Mouse (Mus musculus) forebrain, embryonic 12.5 days (tissue): ENCODE measurements around the gene Cdk18. TPM values are rescaled to one million over a fixed set of nuclear protein-coding genes. Genes with fewer than 3 reads are reported as not detected.
"Not testable (repeated sequence)": the region's sequence is repeated elsewhere in the genome, so short reads cannot be mapped to it uniquely, and the experiment has no call there.

Experiments
- ATAC-seq: fragments of 200-750 bp; cut with Nextera tagmentation; 2 replicates; pipeline ENCODE4 v1.8.0; 2017; ENCODE audit warnings: moderate TSS enrichment; ENCODE audit not compliant: low FRiP score
- H3K27ac ChIP-seq: fragments of 300-500 bp; sonication (generic); 2 replicates; pipeline ENCODE4 v1.5.1; 2016; ENCODE audit warnings: mild to moderate bottlenecking
- H3K27me3 ChIP-seq: fragments of 300-500 bp; sonication (generic); 2 replicates; pipeline ENCODE4 v1.6.1; 2016; ENCODE audit warnings: mild to moderate bottlenecking
- H3K36me3 ChIP-seq: fragments of 300-500 bp; sonication (generic); replicated peaks from 2 replicates; pipeline ENCODE4 v1.6.1; 2016; ENCODE audit warnings: mild to moderate bottlenecking
- H3K4me1 ChIP-seq: fragments of 300-500 bp; sonication (generic); 2 replicates; pipeline ENCODE4 v1.6.1; 2016
- H3K4me2 ChIP-seq: fragments of 300-500 bp; sonication (generic); 2 replicates; pipeline ENCODE4 v1.6.1; 2016; ENCODE audit warnings: mild to moderate bottlenecking, moderate library complexity
- H3K4me3 ChIP-seq: fragments of 300-500 bp; sonication (generic); replicated peaks from 2 replicates; pipeline ENCODE4 v1.5.1; 2016; ENCODE audit warnings: mild to moderate bottlenecking
- H3K9ac ChIP-seq: fragments of 300-500 bp; sonication (generic); 2 replicates; pipeline ENCODE4 v1.6.1; 2016; ENCODE audit warnings: mild to moderate bottlenecking
- H3K9me3 ChIP-seq: fragments of 300-500 bp; sonication (generic); 2 replicates; pipeline ENCODE4 v1.6.1; 2016
- WGBS: fragments of 180-500 bp; shearing (Covaris S2); methylation state at CpG from one replicate; pipeline ENCODE4 v1.1.7; 2016; 5-methylcytosine and 5-hydroxymethylcytosine counted together
- polyA plus RNA-seq: library from polyadenylated mRNA; unstranded; fragments of >200 nt; fragmentation: Nextera tagmentation; extraction: Ambion mirVana; gene quantifications from 2 replicates; pipeline ENCODE4 v1.2.1, GENCODE M21; 2016

Cdk18 gene
- polyA plus RNA-seq: 0.56 and 1.0 TPM in 2 replicates

- H3K9ac ChIP-seq: peak within 1 kb of the TSS; percentile 63
- H3K4me2 ChIP-seq: peak within 1 kb of the TSS; percentile 97
- under 1% methylated on average over 30 of the region's 30 CpGs for WGBS
- no peaks in the 10 kb centered on the region for H3K36me3 ChIP-seq
- peaks cover 27% of the 10 kb centered on the region for H3K4me1 ChIP-seq
- no peaks in the 10 kb centered on the region for H3K9me3 ChIP-seq
- no peak within 1 kb of the TSS for H3K27ac ChIP-seq
- ATAC-seq: 0 out of 2 replicates have a peak, but pooled peaks have one; percentile 2
- peaks cover 52% of the 10 kb centered on the region for H3K27me3 ChIP-seq
- peak within 1 kb of the TSS; percentile 53 for H3K4me3 ChIP-seq
These were observed at the start of gene Cdk18 for GRCm38 (mm10) chr1:132139416-132139864. Gene Cdk18 (minus strand): TSS chr1:132139684.

GRCm38 (mm10) chr1:132189231-132189630, 49.7 kb upstream of the Cdk18 start:
- 0 out of 2 replicates have a peak overlapping the region, but pooled peaks have one; percentile 99 for H3K27ac ChIP-seq
- no peaks in the 10 kb centered on the region for H3K9me3 ChIP-seq
- 0 out of 2 replicates have a peak overlapping the region, but pooled peaks have one; percentile 91 for H3K4me3 ChIP-seq
- 34% methylated on average over 4 of the region's 4 CpGs for WGBS
- H3K9ac ChIP-seq: peak overlapping the region; percentile 100; the same call in 1 of the 2 replicates
- H3K36me3 ChIP-seq: no peaks in the 10 kb centered on the region
- peaks cover 40% of the 10 kb centered on the region for H3K4me1 ChIP-seq
- H3K4me2 ChIP-seq: peak overlapping the region; percentile 71
- no peak for ATAC-seq
- peaks cover 17% of the 10 kb centered on the region; the same call in 1 of the 2 replicates for H3K27me3 ChIP-seq

DNA sequence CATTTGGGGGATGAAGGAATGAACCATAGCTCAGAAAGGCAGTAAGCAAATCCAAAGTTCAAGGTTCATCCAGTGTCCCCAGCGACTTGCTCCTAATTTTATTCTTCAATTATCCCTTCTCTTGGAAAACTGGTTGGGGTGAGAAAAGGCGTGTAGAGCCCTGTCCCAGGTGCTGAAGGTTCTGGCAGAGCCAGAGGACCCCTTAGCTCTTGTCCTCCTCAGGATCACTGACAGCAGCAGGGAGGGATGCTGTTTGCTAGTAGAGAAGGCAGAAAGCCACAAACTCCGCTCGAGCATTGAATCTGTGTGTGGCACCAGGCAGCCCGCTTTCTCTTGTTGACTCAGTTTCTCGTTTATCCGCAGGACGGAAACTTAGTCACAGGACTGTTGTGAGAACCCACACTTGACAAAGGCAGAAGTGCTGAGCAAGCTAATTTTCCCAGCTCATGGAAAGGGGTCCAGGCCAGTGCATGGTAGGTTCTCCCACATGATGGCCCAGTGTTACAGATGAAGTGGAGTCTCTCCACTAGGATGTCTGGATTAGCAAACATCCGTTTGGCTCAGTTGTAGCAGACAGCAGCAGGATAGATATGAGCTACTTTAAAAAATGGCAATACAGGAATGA, 49.1 kb upstream of the Cdk18 start:
- Histone ChIP-seq H3K4me1 (peaks cover 34% of the 10 kb centered on the region), H3K4me2 (no peak overlapping the region), H3K27me3 (peaks cover 20% of the 10 kb centered on the region; the same call in 1 of the 2 replicates), H3K36me3 (no peaks in the 10 kb centered on the region), H3K27ac (no peak overlapping the region), H3K4me3 (no peak overlapping the region), H3K9ac (no peak overlapping the region), H3K9me3 (no peaks in the 10 kb centered on the region)
- no peak for ATAC-seq
- 52% methylated on average over 9 of the region's 9 CpGs for WGBS

GRCm38 (mm10) chr1:132186303-132186702, 46.8 kb upstream of the Cdk18 start:
- Histone ChIP-seq H3K4me3 (no peak overlapping the region), H3K9me3 (no peaks in the 10 kb centered on the region), H3K27me3 (peaks cover 20% of the 10 kb centered on the region; the same call in 1 of the 2 replicates), H3K27ac (no peak overlapping the region), H3K9ac (no peak overlapping the region), H3K4me1 (peaks cover 18% of the 10 kb centered on the region), H3K36me3 (no peaks in the 10 kb centered on the region), H3K4me2 (no peak overlapping the region)
- no peak for ATAC-seq
- 92% methylated on average over 4 of the region's 4 CpGs for WGBS

DNA sequence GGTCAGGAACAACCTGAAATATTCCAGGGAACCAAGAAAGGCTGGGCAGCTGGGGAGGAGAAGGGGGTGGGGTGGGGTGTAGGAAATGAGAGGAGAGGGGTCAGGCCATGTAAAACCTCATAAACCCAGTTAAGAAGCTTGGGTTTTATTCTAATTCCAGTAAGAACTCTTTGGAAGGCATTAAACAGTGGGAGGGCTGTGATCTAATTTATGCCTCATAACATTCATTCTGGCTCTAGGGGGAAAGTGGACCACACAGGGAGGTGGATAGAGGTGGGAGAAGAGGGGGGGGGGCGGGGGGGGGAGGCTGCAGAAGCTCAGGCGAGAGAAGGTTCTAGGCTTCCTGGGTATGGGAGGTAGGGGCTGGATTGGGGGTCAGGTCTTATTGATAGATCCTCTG, 32.1 kb upstream of the Cdk18 start:
- 0% methylated on average over 1 of the region's 2 CpGs for WGBS
- H3K9me3 ChIP-seq: no peaks in the 10 kb centered on the region
- H3K4me1 ChIP-seq: peaks cover 31% of the 10 kb centered on the region
- no peak overlapping the region for H3K4me3 ChIP-seq
- H3K27me3 ChIP-seq: 0 out of 2 replicates have a peak, but pooled peaks cover 10% of the 10 kb centered on the region
- H3K4me2 ChIP-seq: no peak overlapping the region
- H3K27ac ChIP-seq: no peak overlapping the region
- H3K36me3 ChIP-seq: no peaks in the 10 kb centered on the region
- no peak overlapping the region for H3K9ac ChIP-seq
- no peak for ATAC-seq

DNA sequence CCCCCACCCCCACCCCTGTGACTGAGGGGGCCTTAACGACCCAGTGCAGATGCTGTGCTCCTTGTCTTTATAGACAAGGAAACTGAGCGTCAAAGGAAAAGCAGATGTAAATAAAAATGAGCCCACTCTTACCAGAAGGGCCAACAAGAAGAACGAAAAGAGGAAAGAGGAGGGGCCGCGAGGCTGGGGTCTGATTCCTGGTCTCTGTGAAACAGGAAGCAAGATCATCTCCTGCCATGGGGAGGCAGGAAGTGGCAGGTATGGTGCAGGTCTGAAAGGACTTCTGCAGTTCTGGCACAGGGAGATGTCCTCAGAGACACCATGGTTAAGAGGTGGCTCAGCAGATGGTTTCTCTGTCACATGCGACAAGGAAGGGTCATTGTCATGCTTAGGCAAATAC, 31.2 kb upstream of the Cdk18 start:
- Histone ChIP-seq H3K4me2 (no peak overlapping the region), H3K27me3 (0 out of 2 replicates have a peak, but pooled peaks cover 10% of the 10 kb centered on the region), H3K4me1 (peaks cover 31% of the 10 kb centered on the region), H3K27ac (no peak overlapping the region), H3K9me3 (no peaks in the 10 kb centered on the region), H3K9ac (no peak overlapping the region), H3K36me3 (no peaks in the 10 kb centered on the region), H3K4me3 (no peak overlapping the region)
- no peak for ATAC-seq
- 61% methylated on average over 6 of the region's 6 CpGs for WGBS

- peaks cover 15% of the 10 kb centered on the region; the same call in 1 of the 2 replicates for H3K27me3 ChIP-seq
- H3K4me1 ChIP-seq: peaks cover 41% of the 10 kb centered on the region
- peak overlapping the region; percentile 56 for H3K27ac ChIP-seq
- peak overlapping the region; percentile 46 for H3K4me2 ChIP-seq
- WGBS: 9% methylated on average over 12 of the region's 12 CpGs
- 0 out of 2 replicates have a peak overlapping the region, but pooled peaks have one; percentile 15 for H3K4me3 ChIP-seq
- no peaks in the 10 kb centered on the region for H3K9me3 ChIP-seq
- H3K36me3 ChIP-seq: no peaks in the 10 kb centered on the region
- no peak overlapping the region for H3K9ac ChIP-seq
- ATAC-seq: peak; percentile 61
These were observed 28.8 kb upstream of the Cdk18 start for GRCm38 (mm10) chr1:132168115-132168767.

- ATAC-seq: no peak
- Histone ChIP-seq H3K4me3 (no peak overlapping the region), H3K27ac (no peak overlapping the region), H3K9me3 (no peaks in the 10 kb centered on the region), H3K9ac (no peak overlapping the region), H3K27me3 (peaks cover 19% of the 10 kb centered on the region), H3K36me3 (no peaks in the 10 kb centered on the region), H3K4me2 (no peak overlapping the region), H3K4me1 (peaks cover 38% of the 10 kb centered on the region)
- WGBS: 56% methylated on average over 3 of the region's 3 CpGs
These were observed 26.4 kb upstream of the Cdk18 start for GRCm38 (mm10) chr1:132165859-132166258.

GRCm38 (mm10) chr1:132164780-132165518, 25.5 kb upstream of the Cdk18 start:
- Histone ChIP-seq H3K27ac (no peak overlapping the region), H3K36me3 (no peaks in the 10 kb centered on the region), H3K4me2 (no peak overlapping the region), H3K27me3 (peaks cover 20% of the 10 kb centered on the region), H3K9me3 (no peaks in the 10 kb centered on the region), H3K4me1 (peaks cover 41% of the 10 kb centered on the region), H3K9ac (peak overlapping the region; percentile 17; the same call in 1 of the 2 replicates), H3K4me3 (no peak overlapping the region)
- 42% methylated on average over 13 of the region's 13 CpGs for WGBS
- 0 out of 2 replicates have a peak, but pooled peaks have one; percentile 40 for ATAC-seq

DNA sequence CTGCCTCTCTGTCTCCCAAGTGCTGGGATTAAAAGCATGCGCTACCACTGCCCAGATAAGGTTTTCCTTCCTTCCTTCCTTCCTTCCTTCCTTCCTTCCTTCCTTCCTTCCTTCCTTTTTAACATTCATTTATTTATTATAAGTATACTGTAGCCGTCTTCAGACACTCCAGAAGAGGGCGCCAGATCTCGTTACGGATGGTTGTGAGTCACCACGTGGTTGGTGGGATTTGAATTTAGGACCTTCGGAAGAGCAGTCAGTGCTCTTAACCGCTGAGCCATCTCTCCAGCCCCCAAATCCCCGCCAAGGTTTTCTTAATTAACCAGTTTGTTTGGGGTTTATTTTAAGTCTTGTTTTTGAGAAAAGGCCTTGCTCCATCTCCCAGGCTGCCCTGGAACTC, 23.1 kb upstream of the Cdk18 start:
- not testable (repeated sequence) for H3K36me3 ChIP-seq, H3K27ac ChIP-seq, H3K4me2 ChIP-seq, H3K9me3 ChIP-seq, H3K9ac ChIP-seq, ATAC-seq, H3K4me3 ChIP-seq
- Histone ChIP-seq H3K4me1 (peaks cover 47% of the 10 kb centered on the region), H3K27me3 (peaks cover 34% of the 10 kb centered on the region)
- WGBS: 55% methylated on average over 9 of the region's 9 CpGs

GRCm38 (mm10) chr1:132161211-132161880, 21.9 kb upstream of the Cdk18 start:
- Histone ChIP-seq H3K27ac (no peak overlapping the region), H3K9ac (no peak overlapping the region), H3K27me3 (peaks cover 31% of the 10 kb centered on the region), H3K4me1 (peaks cover 48% of the 10 kb centered on the region), H3K36me3 (no peaks in the 10 kb centered on the region), H3K4me3 (no peak overlapping the region), H3K4me2 (no peak overlapping the region), H3K9me3 (no peaks in the 10 kb centered on the region)
- 54% methylated on average over 7 of the region's 7 CpGs for WGBS
- ATAC-seq: no peak
